Mouse (Mus musculus): ENCODE data around the gene Rab3il1. TPM values are rescaled to one million over a fixed set of nuclear protein-coding genes. Genes with fewer than 3 reads are reported as not detected.

The Rab3il1 gene
- polyA plus RNA-seq, 1 experiment from 2014 or later: 30.6 TPM

GRCm38 (mm10) chr19:10000330-10000729 lies 1.1 kb upstream of the Rab3il1 start:
- peak; percentile 93 for TF ChIP-seq CTCF (IDR thresholded peaks at IDR 0.05; ENCODE audit: low read depth)
- Histone ChIP-seq H3K9ac (ENCODE audit: low read depth, low read length) (no peak overlapping the region), H3K27me3 (ENCODE audit: insufficient read depth, low read length) (no peaks in the 10 kb centered on the region), H3K4me2 (ENCODE audit: low read length) (no peak overlapping the region), H3K9me3 (replicated peaks; ENCODE audit: low read length) (no peaks in the 10 kb centered on the region), H3K27ac (no peak overlapping the region), H3K4me3 (replicated peaks; ENCODE audit: low read depth, low read length) (no peak overlapping the region), H3K36me3 (ENCODE audit: insufficient read depth, low read length) (no peaks in the 10 kb centered on the region), H3K4me1 (replicated peaks; ENCODE audit: insufficient read depth, low read length) (no peaks in the 10 kb centered on the region)
- whole genome bisulfite sequencing: 20% methylated on average over 3 of the region's 3 CpGs
- ATAC-seq (replicated peaks; ENCODE audit: low FRiP score, low read depth): 0 out of 2 replicates have a peak, but pooled peaks have one; percentile 25
- DNase-seq (ENCODE audit: low spot score): peak; percentile 90

GRCm38 (mm10) chr19:10003696-10004095 lies 2.2 kb downstream of the Rab3il1 start:
- H3K4me2 ChIP-seq (ENCODE audit: low read length): no peak overlapping the region
- no peak overlapping the region for H3K9ac ChIP-seq (ENCODE audit: low read depth, low read length)
- WGBS: 81% methylated on average over 1 of the region's 1 CpGs
- ATAC-seq (replicated peaks; ENCODE audit: low FRiP score, low read depth): no peak
- DNase-seq (ENCODE audit: low spot score): no peak
- H3K4me1 ChIP-seq (replicated peaks; ENCODE audit: insufficient read depth, low read length): no peaks in the 10 kb centered on the region
- H3K36me3 ChIP-seq (ENCODE audit: insufficient read depth, low read length): no peaks in the 10 kb centered on the region
- no peak overlapping the region for H3K4me3 ChIP-seq (replicated peaks; ENCODE audit: low read depth, low read length)
- no peak for TF ChIP-seq CTCF (IDR thresholded peaks at IDR 0.05; ENCODE audit: low read depth)
- no peaks in the 10 kb centered on the region for H3K9me3 ChIP-seq (replicated peaks; ENCODE audit: low read length)
- no peak overlapping the region for H3K27ac ChIP-seq
- no peaks in the 10 kb centered on the region for H3K27me3 ChIP-seq (ENCODE audit: insufficient read depth, low read length)

GRCm38 (mm10) chr19:10011408-10011807 lies 9.9 kb downstream of the Rab3il1 start:
- Histone ChIP-seq H3K9ac (ENCODE audit: low read depth, low read length) (no peak overlapping the region), H3K4me1 (replicated peaks; ENCODE audit: insufficient read depth, low read length) (peaks cover 9% of the 10 kb centered on the region), H3K36me3 (ENCODE audit: insufficient read depth, low read length) (no peaks in the 10 kb centered on the region), H3K9me3 (replicated peaks; ENCODE audit: low read length) (no peaks in the 10 kb centered on the region), H3K27me3 (ENCODE audit: insufficient read depth, low read length) (no peaks in the 10 kb centered on the region), H3K27ac (no peak overlapping the region), H3K4me2 (ENCODE audit: low read length) (no peak overlapping the region), H3K4me3 (replicated peaks; ENCODE audit: low read depth, low read length) (no peak overlapping the region)
- TF ChIP-seq CTCF (IDR thresholded peaks at IDR 0.05; ENCODE audit: low read depth): no peak
- 72% methylated on average over 1 of the region's 1 CpGs for WGBS
- ATAC-seq (replicated peaks; ENCODE audit: low FRiP score, low read depth) (no peak), DNase-seq (ENCODE audit: low spot score) (no peak)

- ATAC-seq (replicated peaks; ENCODE audit: low FRiP score, low read depth): peak; percentile 64
- DNase-seq (ENCODE audit: low spot score): peak; percentile 96
- WGBS: 7% methylated on average over 6 of the region's 6 CpGs
- no peak overlapping the region for H3K4me2 ChIP-seq (ENCODE audit: low read length)
- H3K9me3 ChIP-seq (replicated peaks; ENCODE audit: low read length): no peaks in the 10 kb centered on the region
- H3K4me1 ChIP-seq (replicated peaks; ENCODE audit: insufficient read depth, low read length): peaks cover 9% of the 10 kb centered on the region
- 0 out of 2 replicates have a peak overlapping the region, but pooled peaks have one; percentile 24 for H3K9ac ChIP-seq (ENCODE audit: low read depth, low read length)
- H3K27me3 ChIP-seq (ENCODE audit: insufficient read depth, low read length): no peaks in the 10 kb centered on the region
- no peaks in the 10 kb centered on the region for H3K36me3 ChIP-seq (ENCODE audit: insufficient read depth, low read length)
- no peak overlapping the region for H3K4me3 ChIP-seq (replicated peaks; ENCODE audit: low read depth, low read length)
- peak overlapping the region; percentile 88 for H3K27ac ChIP-seq
- TF ChIP-seq CTCF (IDR thresholded peaks at IDR 0.05; ENCODE audit: low read depth): no peak
Measured at GRCm38 (mm10) chr19:10012827-10013278, 11.4 kb downstream of the Rab3il1 start.

- no peak overlapping the region for H3K4me2 ChIP-seq (ENCODE audit: low read length)
- H3K4me1 ChIP-seq (replicated peaks; ENCODE audit: insufficient read depth, low read length): peaks cover 10% of the 10 kb centered on the region
- no peak overlapping the region for H3K9ac ChIP-seq (ENCODE audit: low read depth, low read length)
- no peaks in the 10 kb centered on the region for H3K9me3 ChIP-seq (replicated peaks; ENCODE audit: low read length)
- ATAC-seq (replicated peaks; ENCODE audit: low FRiP score, low read depth) (no peak), DNase-seq (ENCODE audit: low spot score) (no peak)
- H3K36me3 ChIP-seq (ENCODE audit: insufficient read depth, low read length): no peaks in the 10 kb centered on the region
- no peak overlapping the region for H3K4me3 ChIP-seq (replicated peaks; ENCODE audit: low read depth, low read length)
- no peaks in the 10 kb centered on the region for H3K27me3 ChIP-seq (ENCODE audit: insufficient read depth, low read length)
- no peak for TF ChIP-seq CTCF (IDR thresholded peaks at IDR 0.05; ENCODE audit: low read depth)
- peak overlapping the region; percentile 88 for H3K27ac ChIP-seq
- WGBS: 18% methylated on average over 3 of the region's 3 CpGs
Measured at GRCm38 (mm10) chr19:10013348-10013747, 11.9 kb downstream of the Rab3il1 start.

GRCm38 (mm10) chr19:10013913-10014312 lies 12.4 kb downstream of the Rab3il1 start:
- H3K4me1 ChIP-seq (replicated peaks; ENCODE audit: insufficient read depth, low read length): peaks cover 16% of the 10 kb centered on the region
- H3K4me3 ChIP-seq (replicated peaks; ENCODE audit: low read depth, low read length): no peak overlapping the region
- peak; percentile 51 for DNase-seq (ENCODE audit: low spot score)
- H3K4me2 ChIP-seq (ENCODE audit: low read length): no peak overlapping the region
- H3K27ac ChIP-seq: peak overlapping the region; percentile 88
- 44% methylated on average over 5 of the region's 5 CpGs for WGBS
- TF ChIP-seq CTCF (IDR thresholded peaks at IDR 0.05; ENCODE audit: low read depth): no peak
- H3K9ac ChIP-seq (ENCODE audit: low read depth, low read length): no peak overlapping the region
- H3K27me3 ChIP-seq (ENCODE audit: insufficient read depth, low read length): no peaks in the 10 kb centered on the region
- H3K36me3 ChIP-seq (ENCODE audit: insufficient read depth, low read length): no peaks in the 10 kb centered on the region
- H3K9me3 ChIP-seq (replicated peaks; ENCODE audit: low read length): no peaks in the 10 kb centered on the region
- ATAC-seq (replicated peaks; ENCODE audit: low FRiP score, low read depth): no peak

- peaks cover 16% of the 10 kb centered on the region for H3K4me1 ChIP-seq (replicated peaks; ENCODE audit: insufficient read depth, low read length)
- TF ChIP-seq CTCF (IDR thresholded peaks at IDR 0.05; ENCODE audit: low read depth): no peak
- H3K9ac ChIP-seq (ENCODE audit: low read depth, low read length): no peak overlapping the region
- H3K27me3 ChIP-seq (ENCODE audit: insufficient read depth, low read length): no peaks in the 10 kb centered on the region
- H3K36me3 ChIP-seq (ENCODE audit: insufficient read depth, low read length): no peaks in the 10 kb centered on the region
- no peaks in the 10 kb centered on the region for H3K9me3 ChIP-seq (replicated peaks; ENCODE audit: low read length)
- ATAC-seq (replicated peaks; ENCODE audit: low FRiP score, low read depth) (no peak), DNase-seq (ENCODE audit: low spot score) (no peak)
- H3K4me3 ChIP-seq (replicated peaks; ENCODE audit: low read depth, low read length): no peak overlapping the region
- H3K27ac ChIP-seq: 0 out of 2 replicates have a peak overlapping the region, but pooled peaks have one; percentile 5
- H3K4me2 ChIP-seq (ENCODE audit: low read length): no peak overlapping the region
- WGBS: 75% methylated on average over 13 of the region's 13 CpGs
Measured at GRCm38 (mm10) chr19:10014824-10015223, 13.4 kb downstream of the Rab3il1 start.

Measured in kidney, postnatal 0 days (tissue).